Mouse (Mus musculus) liver, embryonic 14.5 days (tissue): ENCODE results near the gene Pgpep1l.

Source experiments
- CTCF ChIP-seq: IDR thresholded peaks from 2 replicates; pipeline ENCODE4 v1.5.1; 2016; ENCODE audit warnings: antibody characterized with exemption, low read depth, control low read depth
- EP300 ChIP-seq: IDR thresholded peaks from 2 replicates; pipeline ENCODE4 v1.6.1; 2016; ENCODE audit warnings: antibody characterized with exemption, low read depth

GRCm38 (mm10) chr7:68221677-68222230 lies 42.3 kb downstream of the Pgpep1l start:
- TF ChIP-seq EP300: no peak
- TF ChIP-seq CTCF: no peak
